Mouse (Mus musculus) erythroblast, embryonic 14.5 days (primary cell): ENCODE results near the gene Hmcn2. TPM values are rescaled to one million over a fixed set of nuclear protein-coding genes. Genes with fewer than 3 reads are reported as not detected.

ENCODE experiments used
- H3K27me3 ChIP-seq: 2 replicates; pipeline ENCODE4 v1.6.1; 2012; ENCODE audit warnings: inconsistent platforms; ENCODE audit not compliant: control insufficient read depth
- H3K36me3 ChIP-seq: 2 replicates; pipeline ENCODE4 v1.6.1; 2012; ENCODE audit warnings: mild to moderate bottlenecking, inconsistent platforms; ENCODE audit not compliant: control insufficient read depth
- H3K4me1 ChIP-seq: 2 replicates; pipeline ENCODE4 v1.6.1; 2012; ENCODE audit warnings: inconsistent platforms; ENCODE audit not compliant: control insufficient read depth
- H3K4me3 ChIP-seq: replicated peaks from 2 replicates; pipeline ENCODE3; 2012; ENCODE audit warnings: moderate library complexity, mild to moderate bottlenecking, inconsistent platforms
- H3K9me3 ChIP-seq: 2 replicates; pipeline ENCODE4 v1.6.1; 2012; ENCODE audit warnings: low read length, inconsistent platforms, mixed read lengths; ENCODE audit not compliant: control insufficient read depth
- GATA1 ChIP-seq: IDR thresholded peaks from 2 replicates; pipeline ENCODE4 v1.6.1; 2012; ENCODE audit warnings: low read length, inconsistent platforms, mixed read lengths
- TAL1 ChIP-seq: IDR thresholded peaks from 3 replicates; pipeline ENCODE4 v1.6.1; 2012; ENCODE audit warnings: low read length, inconsistent platforms, mixed read lengths
- polyA plus RNA-seq: library from polyadenylated mRNA; stranded (reverse); fragments of >175 nt; gene quantifications from 2 replicates; pipeline ENCODE4 v1.2.3, GENCODE M21; 2012

The Hmcn2 gene
- polyA plus RNA-seq, 1 experiment, result not detected

GRCm38 (mm10) chr2:31476107-31476820 lies 162.0 kb downstream of the Hmcn2 start:
- Histone ChIP-seq H3K36me3 (peaks cover 17% of the 10 kb centered on the region; the same call in 1 of the 2 replicates), H3K27me3 (peaks cover 2% of the 10 kb centered on the region; the same call in 1 of the 2 replicates), H3K4me1 (no peaks in the 10 kb centered on the region), H3K4me3 (no peak overlapping the region), H3K9me3 (no peaks in the 10 kb centered on the region)
- no peak for TF ChIP-seq TAL1
- no peak for TF ChIP-seq GATA1

- TF ChIP-seq GATA1 (no peak), TAL1 (no peak)
- Histone ChIP-seq H3K4me3 (no peak overlapping the region), H3K9me3 (no peaks in the 10 kb centered on the region), H3K27me3 (no peaks in the 10 kb centered on the region), H3K4me1 (no peaks in the 10 kb centered on the region), H3K36me3 (peaks cover 19% of the 10 kb centered on the region; the same call in 1 of the 2 replicates)
Measured at GRCm38 (mm10) chr2:31477234-31478161, 163.3 kb downstream of the Hmcn2 start.

GRCm38 (mm10) chr2:31482914-31483575 lies 168.8 kb downstream of the Hmcn2 start:
- TF ChIP-seq GATA1, result no peak
- TF ChIP-seq TAL1, result no peak
- Histone ChIP-seq H3K36me3 (peaks cover 22% of the 10 kb centered on the region; the same call in 1 of the 2 replicates), H3K4me3 (no peak overlapping the region), H3K4me1 (no peaks in the 10 kb centered on the region), H3K9me3 (no peaks in the 10 kb centered on the region), H3K27me3 (no peaks in the 10 kb centered on the region)

GRCm38 (mm10) chr2:31484187-31484586 lies 170.0 kb downstream of the Hmcn2 start:
- Histone ChIP-seq H3K36me3 (peaks cover 17% of the 10 kb centered on the region; the same call in 1 of the 2 replicates), H3K27me3 (no peaks in the 10 kb centered on the region), H3K9me3 (no peaks in the 10 kb centered on the region), H3K4me1 (no peaks in the 10 kb centered on the region), H3K4me3 (no peak overlapping the region)
- TF ChIP-seq TAL1 (no peak), GATA1 (no peak)

- Histone ChIP-seq H3K36me3 (peaks cover 19% of the 10 kb centered on the region; the same call in 1 of the 2 replicates), H3K4me1 (no peaks in the 10 kb centered on the region), H3K27me3 (no peaks in the 10 kb centered on the region), H3K9me3 (no peaks in the 10 kb centered on the region), H3K4me3 (no peak overlapping the region)
- no peak for TF ChIP-seq GATA1
Measured at GRCm38 (mm10) chr2:31489166-31489565, 175.0 kb downstream of the Hmcn2 start.

GRCm38 (mm10) chr2:31490556-31490955 lies 176.3 kb downstream of the Hmcn2 start:
- no peak for TF ChIP-seq GATA1
- TF ChIP-seq TAL1, result no peak
- Histone ChIP-seq H3K9me3 (no peaks in the 10 kb centered on the region), H3K27me3 (no peaks in the 10 kb centered on the region), H3K4me3 (no peak overlapping the region), H3K36me3 (peaks cover 15% of the 10 kb centered on the region; the same call in 1 of the 2 replicates), H3K4me1 (no peaks in the 10 kb centered on the region)

- no peak for TF ChIP-seq GATA1
- TF ChIP-seq TAL1, result no peak
- Histone ChIP-seq H3K36me3 (peaks cover 14% of the 10 kb centered on the region; the same call in 1 of the 2 replicates), H3K9me3 (no peaks in the 10 kb centered on the region), H3K4me1 (no peaks in the 10 kb centered on the region), H3K27me3 (no peaks in the 10 kb centered on the region), H3K4me3 (no peak overlapping the region)
Measured at GRCm38 (mm10) chr2:31492308-31492707, 178.1 kb downstream of the Hmcn2 start.

GRCm38 (mm10) chr2:31493243-31493642 lies 179.0 kb downstream of the Hmcn2 start:
- no peak for TF ChIP-seq TAL1
- TF ChIP-seq GATA1, result no peak
- Histone ChIP-seq H3K9me3 (no peaks in the 10 kb centered on the region), H3K36me3 (peaks cover 12% of the 10 kb centered on the region; the same call in 1 of the 2 replicates), H3K4me3 (no peak overlapping the region), H3K4me1 (no peaks in the 10 kb centered on the region), H3K27me3 (no peaks in the 10 kb centered on the region)
